Mouse (Mus musculus) olfactory bulb, adult 2 months (tissue): Measurements from ENCODE around the gene Sned1.

Experiments used
- CTCF ChIP-seq: fragments of 200-500 bp; IDR thresholded peaks from 2 replicates; pipeline ENCODE4 v1.5.1; 2012; ENCODE audit warnings: low read depth, mild to moderate bottlenecking, low read length, moderate library complexity; ENCODE audit not compliant: insufficient read depth
- POLR2A ChIP-seq: fragments of 200-500 bp; IDR thresholded peaks from 2 replicates; pipeline ENCODE4 v1.6.1; 2012; ENCODE audit warnings: mild to moderate bottlenecking, low read depth, low read length, moderate library complexity; ENCODE audit not compliant: insufficient read depth

DNA sequence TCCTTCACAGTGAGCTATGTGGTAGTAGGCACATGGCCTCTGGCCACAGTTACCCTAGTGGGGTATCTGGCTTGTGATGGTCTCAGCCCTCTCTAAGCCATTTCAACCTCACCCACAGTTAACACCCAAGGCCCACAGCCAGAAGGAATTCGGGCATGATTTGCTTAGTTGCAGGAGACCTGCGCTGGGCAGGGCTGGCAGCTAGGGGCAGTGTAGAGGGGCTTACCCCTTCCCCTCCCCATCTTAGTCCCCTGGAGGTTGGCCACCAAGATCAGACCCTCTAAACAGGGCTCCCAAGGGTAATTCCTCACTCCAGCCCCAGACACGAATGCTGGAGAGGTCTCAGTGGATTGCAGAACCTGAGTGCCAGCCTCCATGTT, 894 bp downstream of the Sned1 start:
- TF ChIP-seq CTCF (no peak; the same call in 1 of the 2 replicates), POLR2A (no peak)
